Mouse (Mus musculus) G1E (cell line): ENCODE data around the gene Unc13d.

Experiments used
- CTCF ChIP-seq: IDR thresholded peaks from 2 replicates; pipeline ENCODE4 v1.5.1; 2012; ENCODE audit warnings: low read depth, low read length, inconsistent platforms, mixed read lengths
- GATA1 ChIP-seq: IDR thresholded peaks from 2 replicates; pipeline ENCODE4 v1.6.1; 2012; ENCODE audit warnings: borderline replicate concordance, low read length, inconsistent platforms, mixed read lengths
- GATA2 ChIP-seq: IDR thresholded peaks from 2 replicates; pipeline ENCODE4 v1.6.1; 2012; ENCODE audit warnings: low read depth, low read length, inconsistent platforms, borderline replicate concordance
- POLR2AphosphoS5 ChIP-seq: IDR thresholded peaks from 2 replicates; pipeline ENCODE4 v1.6.1; 2012; ENCODE audit warnings: low read depth, low read length, inconsistent platforms; ENCODE audit not compliant: insufficient replicate concordance
- TAL1 ChIP-seq: conservative IDR thresholded peaks from 2 replicates; pipeline ENCODE4 v1.6.1; 2012; ENCODE audit warnings: low read depth, low read length, inconsistent platforms, mixed read lengths

- TF ChIP-seq CTCF (no peak), GATA1 (no peak), POLR2AphosphoS5 (no peak), GATA2 (no peak), TAL1 (no peak)
These were observed 12.4 kb downstream of the Unc13d start for GRCm38 (mm10) chr11:116065345-116065744.
